Mouse (Mus musculus) skeletal muscle tissue, postnatal 0 days (tissue): ENCODE data around the gene Ngef. TPM values are rescaled to one million over a fixed set of nuclear protein-coding genes. Genes with fewer than 3 reads are reported as not detected.

Source experiments
- polyA plus RNA-seq: library from polyadenylated mRNA; unstranded; fragments of >200 nt; fragmentation: Nextera tagmentation; extraction: Ambion mirVana; gene quantifications from 2 replicates; pipeline ENCODE4 v1.2.1, GENCODE M21; 2015

Gene Ngef
- 0.21 and 0.49 TPM in 2 replicates for polyA plus RNA-seq

DNA sequence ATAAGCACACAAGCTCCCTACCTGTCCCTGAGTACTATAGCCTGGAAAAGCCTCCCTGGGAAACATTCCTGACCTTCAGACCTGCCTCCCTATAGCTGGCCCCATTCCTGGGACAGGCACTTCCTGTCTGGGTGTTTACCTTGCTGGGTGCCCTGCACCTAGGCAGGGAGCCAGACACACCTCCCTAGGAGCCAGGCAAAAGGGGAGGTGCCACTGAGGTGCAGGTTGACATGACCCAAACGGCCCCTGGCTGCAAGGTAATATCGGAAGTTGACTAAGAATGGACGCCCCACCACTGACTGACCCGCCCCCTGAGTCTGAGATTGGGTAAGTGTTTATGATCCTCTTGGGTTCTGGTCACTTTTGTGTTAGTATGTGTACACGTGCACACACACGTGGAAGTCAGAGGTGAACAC, at the start of gene Ngef:
Ngef (minus strand) TSS at position 71 of the 416 bp plus-strand sequence.

DNA sequence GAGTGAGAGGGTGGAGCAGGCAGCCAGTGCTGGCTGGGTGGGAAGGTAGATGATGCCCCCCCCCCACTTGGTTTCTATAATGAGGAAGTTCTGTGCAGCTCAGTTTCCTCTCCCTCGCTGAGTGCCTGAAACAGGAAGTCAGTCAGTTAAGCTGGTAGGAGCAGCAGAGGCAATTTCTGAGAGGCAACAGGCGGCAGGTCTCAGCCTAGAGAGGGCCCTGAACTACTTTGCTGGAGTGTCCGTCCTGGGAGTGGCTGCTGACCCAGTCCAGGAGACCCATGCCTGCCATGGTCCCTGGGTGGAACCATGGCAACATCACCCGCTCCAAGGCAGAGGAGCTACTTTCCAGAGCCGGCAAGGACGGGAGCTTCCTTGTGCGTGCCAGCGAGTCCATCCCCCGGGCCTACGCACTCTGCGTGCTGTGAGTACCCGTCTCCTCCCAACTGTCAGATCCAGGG, 46.6 kb upstream of the Ngef start, which contains the start of gene Inpp5d:
Inpp5d (plus strand) TSS at position 102 of the 458 bp plus-strand sequence.

DNA sequence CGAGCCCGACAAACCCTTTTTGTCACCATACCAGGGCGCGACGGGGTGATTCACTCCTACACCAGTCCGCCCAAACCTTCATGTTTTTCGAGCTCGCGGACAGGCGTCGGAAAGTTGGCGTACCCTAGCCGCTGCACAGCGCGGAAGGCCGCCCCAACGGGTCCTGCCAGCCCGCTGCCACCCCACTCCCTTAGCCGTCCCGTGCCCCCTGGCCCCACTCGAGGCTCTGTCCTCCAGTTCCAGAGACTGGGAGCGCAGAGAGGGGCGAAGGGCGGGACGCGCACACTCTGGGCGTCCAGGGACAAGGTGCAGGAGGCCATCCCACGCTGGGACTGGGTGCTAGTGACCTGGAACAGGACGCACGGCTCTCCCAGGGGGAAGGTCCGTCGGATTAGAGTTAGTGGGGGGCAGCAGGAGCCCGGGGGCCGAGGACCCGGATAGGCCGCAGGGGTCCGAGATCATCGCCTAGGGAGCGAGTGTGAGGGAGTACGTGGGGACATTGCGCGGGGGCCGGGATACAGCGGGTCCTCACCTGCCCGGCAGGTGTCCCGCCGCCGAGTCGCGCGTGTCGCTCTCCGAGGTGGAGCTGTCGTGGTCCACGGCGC, 64.0 kb downstream of the Ngef start, which contains the start of gene Neu2:
Neu2 (plus strand) TSS at position 329 of the 605 bp plus-strand sequence.

DNA sequence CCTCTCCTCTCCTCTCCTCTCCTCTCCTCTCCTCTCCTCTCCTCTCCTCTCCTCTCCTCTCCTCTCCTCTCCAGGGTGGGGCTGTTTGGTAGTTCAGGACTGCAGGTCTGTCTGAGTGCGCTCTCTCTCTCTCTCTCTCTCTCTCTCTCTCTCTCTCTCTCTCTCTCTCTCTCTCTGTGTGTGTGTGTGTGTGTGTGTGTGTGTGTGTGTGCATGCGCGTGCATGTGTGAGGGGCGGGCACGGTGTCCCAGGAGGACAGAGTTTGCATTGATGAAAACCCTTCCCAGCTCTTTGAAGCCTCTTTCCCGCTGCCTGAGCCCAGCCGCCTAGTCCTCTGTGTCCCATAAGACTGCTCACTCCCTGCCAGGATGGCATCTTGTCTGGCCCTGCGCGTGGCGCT, 103.7 kb downstream of the Ngef start, which contains the start of gene Snorc:
Snorc (plus strand) TSS at position 301 of the 400 bp plus-strand sequence.

Other genes with a start within 250 kb of the Ngef start
- 21.3 and 21.9 TPM in 2 replicates for gene Gigyf2, start 246.9 kb downstream of the Ngef start, polyA plus RNA-seq
- gene Kcnj13, start 179.1 kb downstream of the Ngef start, polyA plus RNA-seq: 0.35 and 1.4 TPM in 2 replicates
- gene Snorc, start 103.6 kb downstream of the Ngef start, polyA plus RNA-seq: 6.4 TPM in 1 of 2 replicates, not detected in the other
- gene Neu2, start 64.0 kb downstream of the Ngef start, polyA plus RNA-seq: 1.4 and 1.7 TPM in 2 replicates
- gene Inpp5d, start 46.4 kb upstream of the Ngef start, polyA plus RNA-seq: 4.7 and 6.4 TPM in 2 replicates
- 13.9 and 16.4 TPM in 2 replicates for gene Atg16l1, start 182.0 kb upstream of the Ngef start, polyA plus RNA-seq
- 0.92 and 0.97 TPM in 2 replicates for gene Sag, start 229.8 kb upstream of the Ngef start, polyA plus RNA-seq